18 mouse cellular contexts compared by ENCODE assay signal in genomic region chr9:55067965-55068265, GRCm38 (mm10). TPM values are rescaled to one million over a fixed set of nuclear protein-coding genes. Genes with fewer than 3 reads are reported as not detected.
DNase-seq lines count a peak whose midpoint lies in the region; ATAC-seq lines count a peak whose summit lies in the region.
"Had no signal": no experiment of that assay in that cellular context is flagged by ENCODE, and none has a peak within 500 bp of the region (broad histone marks: within the 10 kb centered on the region; RNA-seq: fewer than 3 reads in every experiment).

No protein-coding gene starts in this region.

- no peak overlapping the region for H3K4me3 ChIP-seq in neural tube, embryonic 11.5 days (ENCODE audit: low read depth, low read length)
- no peak overlapping the region for H3K4me3 ChIP-seq in forebrain, embryonic 16.5 days (replicated peaks; ENCODE audit: low read length)
- H3K4me3 ChIP-seq in limb, embryonic 11.5 days (ENCODE audit: low read depth, low read length) = no peak overlapping the region
- H3K4me3 ChIP-seq in neural tube, embryonic 13.5 days = no peak overlapping the region
- H3K4me3 ChIP-seq: heart, adult 2 months; limb, embryonic 15.5 days; stomach, embryonic 15.5 days had no signal

- H3K4me2 ChIP-seq in neural tube, embryonic 11.5 days (ENCODE audit: low read depth) = no peak overlapping the region
- H3K4me2 ChIP-seq in forebrain, embryonic 16.5 days (ENCODE audit: low read length) = no peak overlapping the region
- H3K4me2 ChIP-seq in limb, embryonic 11.5 days (ENCODE audit: low read depth, severe bottlenecking) = peak overlapping the region; percentile 15; the same call in 1 of the 2 replicates
- no peak overlapping the region for H3K4me2 ChIP-seq in neural tube, embryonic 13.5 days
- H3K4me2 ChIP-seq: limb, embryonic 15.5 days; lung, embryonic 14.5 days; stomach, embryonic 15.5 days had no signal

- no peak overlapping the region for H3K9ac ChIP-seq in neural tube, embryonic 11.5 days (ENCODE audit: low read length)
- H3K9ac ChIP-seq in forebrain, embryonic 16.5 days (replicated peaks; ENCODE audit: low read depth, low read length) = no peak overlapping the region
- no peak overlapping the region for H3K9ac ChIP-seq in limb, embryonic 11.5 days (ENCODE audit: low read length)
- no peak overlapping the region for H3K9ac ChIP-seq in neural tube, embryonic 13.5 days
- H3K9ac ChIP-seq: limb, embryonic 15.5 days; lung, embryonic 14.5 days; stomach, embryonic 15.5 days had no signal

- H3K9me3 ChIP-seq in neural tube, embryonic 11.5 days (ENCODE audit: control insufficient read depth, low read length) = no peaks in the 10 kb centered on the region
- no peaks in the 10 kb centered on the region for H3K9me3 ChIP-seq in forebrain, embryonic 16.5 days (ENCODE audit: control insufficient read depth, low read length)
- H3K9me3 ChIP-seq in limb, embryonic 11.5 days (ENCODE audit: control insufficient read depth, low read length) = no peaks in the 10 kb centered on the region
- no peaks in the 10 kb centered on the region for H3K9me3 ChIP-seq in neural tube, embryonic 13.5 days
- H3K9me3 ChIP-seq: limb, embryonic 15.5 days; stomach, embryonic 15.5 days had no signal

- no peaks in the 10 kb centered on the region for H3K27me3 ChIP-seq in neural tube, embryonic 11.5 days (ENCODE audit: control insufficient read depth, insufficient read depth, low read length)
- H3K27me3 ChIP-seq in forebrain, embryonic 16.5 days (replicated peaks; ENCODE audit: control insufficient read depth, insufficient read depth, low read length) = no peaks in the 10 kb centered on the region
- no peaks in the 10 kb centered on the region for H3K27me3 ChIP-seq in limb, embryonic 11.5 days (ENCODE audit: control insufficient read depth, insufficient read depth, low read length)
- no peaks in the 10 kb centered on the region for H3K27me3 ChIP-seq in neural tube, embryonic 13.5 days
- H3K27me3 ChIP-seq: limb, embryonic 15.5 days; stomach, embryonic 15.5 days had no signal

- WGBS in neural tube, embryonic 11.5 days = 60% methylated on average over 5 of the region's 5 CpGs
- WGBS in forebrain, embryonic 16.5 days = 27% methylated on average over 5 of the region's 5 CpGs
- WGBS in limb, embryonic 11.5 days = 25% methylated on average over 5 of the region's 5 CpGs
- 49% methylated on average over 5 of the region's 5 CpGs for WGBS in neural tube, embryonic 13.5 days

- 0 out of 2 replicates have a peak, but pooled peaks cover 4% of the 10 kb centered on the region for H3K4me1 ChIP-seq in neural tube, embryonic 11.5 days (ENCODE audit: control insufficient read depth, insufficient read depth, low read length)
- peaks cover 11% of the 10 kb centered on the region for H3K4me1 ChIP-seq in forebrain, embryonic 16.5 days (replicated peaks; ENCODE audit: control insufficient read depth, insufficient read depth, low read length)
- H3K4me1 ChIP-seq in limb, embryonic 11.5 days (ENCODE audit: control insufficient read depth, insufficient read depth, low read length) = peaks cover 10% of the 10 kb centered on the region
- peaks cover 27% of the 10 kb centered on the region for H3K4me1 ChIP-seq in neural tube, embryonic 13.5 days (replicated peaks)
- H3K4me1 ChIP-seq: stomach, embryonic 15.5 days had no signal

- DNase-seq in neural tube, embryonic 11.5 days (ENCODE audit: low spot score) = no peak
- DNase-seq in neural tube, embryonic 10.5 days (ENCODE audit: extremely low spot score, low spot score) = no peak
- no peak for DNase-seq in limb, embryonic 11.5 days (ENCODE audit: low spot score)
- DNase-seq in layer of hippocampus, postnatal 25 days (ENCODE audit: extremely low spot score in 1 of 2, low spot score in 1 of 2) = no peak
- no peak for DNase-seq in frontal cortex, postnatal 14 days (ENCODE audit: low spot score in 2 of 2)
- DNase-seq: cerebellum, adult 11 months; heart, adult 2 months; kidney, adult 18-20 months; kidney, postnatal 4 days; lung, embryonic 14.5 days; thymus, postnatal 4 days had no signal

- ATAC-seq in neural tube, embryonic 11.5 days (ENCODE audit: insufficient read depth, low FRiP score, low TSS enrichment) = no peak
- no peak for ATAC-seq in forebrain, embryonic 16.5 days
- no peak for ATAC-seq in limb, embryonic 11.5 days (ENCODE audit: insufficient number of reproducible peaks, low FRiP score, low TSS enrichment, low read depth)
- no peak for ATAC-seq in neural tube, embryonic 13.5 days (ENCODE audit: low read depth)
- no peak for ATAC-seq in monocyte, adult 5-6 weeks (replicated peaks; ENCODE audit: insufficient number of reproducible peaks, low FRiP score, low TSS enrichment, poor library complexity, severe bottlenecking)

- 0 out of 2 replicates have a peak overlapping the region, but pooled peaks have one; percentile 41 for H3K27ac ChIP-seq in neural tube, embryonic 11.5 days (ENCODE audit: low read depth, low read length)
- H3K27ac ChIP-seq in forebrain, embryonic 16.5 days (ENCODE audit: low read length) = peak overlapping the region; percentile 37; the same call in 1 of the 2 replicates
- no peak overlapping the region for H3K27ac ChIP-seq in limb, embryonic 11.5 days (replicated peaks; ENCODE audit: low read depth, low read length)
- H3K27ac ChIP-seq in neural tube, embryonic 13.5 days (replicated peaks) = peak overlapping the region; percentile 78
- H3K27ac ChIP-seq: heart, adult 2 months; limb, embryonic 15.5 days; stomach, embryonic 15.5 days had no signal

- no peaks in the 10 kb centered on the region for H3K36me3 ChIP-seq in neural tube, embryonic 11.5 days (ENCODE audit: control insufficient read depth, insufficient read depth, low read length)
- no peaks in the 10 kb centered on the region for H3K36me3 ChIP-seq in forebrain, embryonic 16.5 days (ENCODE audit: control insufficient read depth, insufficient read depth)
- no peaks in the 10 kb centered on the region for H3K36me3 ChIP-seq in limb, embryonic 11.5 days (ENCODE audit: control insufficient read depth, insufficient read depth, low read length)
- H3K36me3 ChIP-seq in neural tube, embryonic 13.5 days = no peaks in the 10 kb centered on the region
- H3K36me3 ChIP-seq: limb, embryonic 15.5 days; stomach, embryonic 15.5 days had no signal

RNA-seq across cellular contexts. Expression of gene Chrnb4, which starts 19.3 kb away (rescaled TPM):
- polyA plus RNA-seq in neural tube, embryonic 11.5 days (2014; fragmentation: Nextera tagmentation; extraction: Ambion mirVana) = 5.4 and 6.2 TPM in 2 replicates
- polyA plus RNA-seq in forebrain, embryonic 16.5 days (2015; fragmentation: Nextera tagmentation; extraction: Ambion mirVana) = 0.35 and 0.41 TPM in 2 replicates
- polyA plus RNA-seq in limb, embryonic 11.5 days (2014; fragmentation: Nextera tagmentation; extraction: Ambion mirVana) = 0.07 and 0.13 TPM in 2 replicates
- polyA plus RNA-seq in neural tube, embryonic 13.5 days (2015; fragmentation: Nextera tagmentation; extraction: Ambion mirVana) = 1.6 and 1.8 TPM in 2 replicates
- total RNA-seq in monocyte, adult 5-6 weeks (2017) = 0.32 TPM in 1 of 3 replicates, not detected in the others
- total RNA-seq in layer of hippocampus, postnatal 25 days (2021) = under 1 TPM in 1 of 2 experiments, not detected in 1; 0.20 TPM
- total RNA-seq: common myeloid progenitor, adult 5-6 weeks had no signal

RNA-seq across cellular contexts. Expression of gene Chrna3, which starts 41.6 kb away (rescaled TPM):
- polyA plus RNA-seq in neural tube, embryonic 11.5 days (2014; fragmentation: Nextera tagmentation; extraction: Ambion mirVana) = 35.0 and 37.5 TPM in 2 replicates
- polyA plus RNA-seq in forebrain, embryonic 16.5 days (2015; fragmentation: Nextera tagmentation; extraction: Ambion mirVana) = 3.1 and 5.1 TPM in 2 replicates
- 0.13 TPM in 1 of 2 replicates, not detected in the other for polyA plus RNA-seq in limb, embryonic 11.5 days (2014; fragmentation: Nextera tagmentation; extraction: Ambion mirVana)
- polyA plus RNA-seq in neural tube, embryonic 13.5 days (2015; fragmentation: Nextera tagmentation; extraction: Ambion mirVana) = 25.5 and 27.1 TPM in 2 replicates
- total RNA-seq in monocyte, adult 5-6 weeks (2017) = not detected in 3 replicates
- total RNA-seq in layer of hippocampus, postnatal 25 days (2021) = under 1 TPM; 0.28 to 0.34 TPM
- total RNA-seq: common myeloid progenitor, adult 5-6 weeks; gastrocnemius, adult 18-20 months had no signal
